Mouse (Mus musculus) G1E (cell line): ENCODE results near the gene Ezh2.

Experiments
- CTCF ChIP-seq: IDR thresholded peaks from 2 replicates; pipeline ENCODE4 v1.5.1; 2012; ENCODE audit warnings: low read depth, low read length, inconsistent platforms, mixed read lengths
- GATA1 ChIP-seq: IDR thresholded peaks from 2 replicates; pipeline ENCODE4 v1.6.1; 2012; ENCODE audit warnings: borderline replicate concordance, low read length, inconsistent platforms, mixed read lengths
- POLR2AphosphoS5 ChIP-seq: IDR thresholded peaks from 2 replicates; pipeline ENCODE4 v1.6.1; 2012; ENCODE audit warnings: low read depth, low read length, inconsistent platforms; ENCODE audit not compliant: insufficient replicate concordance
- TAL1 ChIP-seq: conservative IDR thresholded peaks from 2 replicates; pipeline ENCODE4 v1.6.1; 2012; ENCODE audit warnings: low read depth, low read length, inconsistent platforms, mixed read lengths

GRCm38 (mm10) chr6:47494562-47494961, 100.6 kb downstream of the Ezh2 start:
- no peak for TF ChIP-seq CTCF
- no peak for TF ChIP-seq POLR2AphosphoS5
- no peak for TF ChIP-seq TAL1
- no peak for TF ChIP-seq GATA1
